Mouse (Mus musculus): ENCODE results near the gene Ndufs5.

- TF ChIP-seq CTCF (IDR thresholded peaks at IDR 0.05; ENCODE audit: low read depth, low read length) (no peak), POLR2A (IDR thresholded peaks at IDR 0.05; ENCODE audit: borderline replicate concordance, low read depth, low read length) (no peak)
Observed at GRCm38 (mm10) chr4:123685046-123685445, 33.0 kb downstream of the Ndufs5 start.

Data from bone marrow macrophage, adult 2 months (primary cell).